Mouse (Mus musculus) E14TG2a.4 (cell line): ENCODE results near the gene Bcr.

ENCODE experiments used
- H3K27me3 ChIP-seq: 2 replicates; pipeline ENCODE4 v1.6.1; 2014; ENCODE audit warnings: low read length, control low read depth; ENCODE audit not compliant: insufficient read depth
- H3K36me3 ChIP-seq: 2 replicates; pipeline ENCODE4 v1.6.1; 2014; ENCODE audit warnings: low read length, control low read depth; ENCODE audit not compliant: insufficient read depth
- H3K4me1 ChIP-seq: replicated peaks from 2 replicates; pipeline ENCODE4 v1.6.1; 2014; ENCODE audit warnings: low read depth, low read length, control low read depth
- H3K4me3 ChIP-seq: replicated peaks from 2 replicates; pipeline ENCODE4 v1.5.1; 2014; ENCODE audit warnings: mild to moderate bottlenecking, low read length
- H3K9me3 ChIP-seq: 2 replicates; pipeline ENCODE4 v1.6.1; 2014; ENCODE audit warnings: low read length, control low read depth
- CTCF ChIP-seq: conservative IDR thresholded peaks from 2 replicates; pipeline ENCODE4 v1.5.1; 2014; ENCODE audit warnings: low read length
- NANOG ChIP-seq: IDR thresholded peaks from 2 replicates; pipeline ENCODE4 v1.6.1; 2014; ENCODE audit warnings: borderline replicate concordance, low read length, mixed read lengths
- POU5F1 ChIP-seq: IDR thresholded peaks from 2 replicates; pipeline ENCODE4 v1.6.1; 2014; ENCODE audit warnings: low read length, borderline replicate concordance

Gene Bcr

GRCm38 (mm10) chr10:75051364-75052074 is 8.9 kb upstream of the Bcr start:
- Histone ChIP-seq H3K36me3 (no peaks in the 10 kb centered on the region), H3K27me3 (peaks cover 64% of the 10 kb centered on the region), H3K9me3 (no peaks in the 10 kb centered on the region), H3K4me3 (no peak overlapping the region), H3K4me1 (no peaks in the 10 kb centered on the region; the same call in 1 of the 2 replicates)
- TF ChIP-seq CTCF (no peak), NANOG (no peak), POU5F1 (no peak)

- Histone ChIP-seq H3K4me3 (no peak overlapping the region), H3K4me1 (no peaks in the 10 kb centered on the region; the same call in 1 of the 2 replicates), H3K36me3 (no peaks in the 10 kb centered on the region), H3K9me3 (no peaks in the 10 kb centered on the region), H3K27me3 (peaks cover 54% of the 10 kb centered on the region)
- TF ChIP-seq CTCF = no peak
- TF ChIP-seq POU5F1 = no peak
- TF ChIP-seq NANOG = no peak
Measured at GRCm38 (mm10) chr10:75052902-75053301, 7.5 kb upstream of the Bcr start.

- TF ChIP-seq POU5F1 = no peak
- no peak for TF ChIP-seq CTCF
- no peak for TF ChIP-seq NANOG
- Histone ChIP-seq H3K36me3 (no peaks in the 10 kb centered on the region), H3K4me3 (no peak overlapping the region), H3K9me3 (no peaks in the 10 kb centered on the region), H3K27me3 (peaks cover 52% of the 10 kb centered on the region), H3K4me1 (peaks cover 2% of the 10 kb centered on the region; the same call in 1 of the 2 replicates)
Measured at GRCm38 (mm10) chr10:75053655-75054054, 6.7 kb upstream of the Bcr start.

- Histone ChIP-seq H3K9me3 (no peaks in the 10 kb centered on the region), H3K36me3 (no peaks in the 10 kb centered on the region), H3K4me3 (no peak overlapping the region), H3K4me1 (peaks cover 7% of the 10 kb centered on the region; the same call in 1 of the 2 replicates), H3K27me3 (peaks cover 48% of the 10 kb centered on the region)
- TF ChIP-seq POU5F1 = no peak
- no peak for TF ChIP-seq NANOG
- TF ChIP-seq CTCF = no peak
Measured at GRCm38 (mm10) chr10:75054125-75054524, 6.3 kb upstream of the Bcr start.

GRCm38 (mm10) chr10:75055672-75056071 is 4.7 kb upstream of the Bcr start:
- TF ChIP-seq NANOG = no peak
- TF ChIP-seq POU5F1 = no peak
- TF ChIP-seq CTCF = no peak
- peaks cover 18% of the 10 kb centered on the region for H3K4me1 ChIP-seq
- no peaks in the 10 kb centered on the region for H3K9me3 ChIP-seq
- no peaks in the 10 kb centered on the region for H3K36me3 ChIP-seq
- no peak overlapping the region for H3K4me3 ChIP-seq
- H3K27me3 ChIP-seq = peaks cover 44% of the 10 kb centered on the region

GRCm38 (mm10) chr10:75056255-75056654 is 4.1 kb upstream of the Bcr start:
- H3K4me1 ChIP-seq = peaks cover 18% of the 10 kb centered on the region
- no peaks in the 10 kb centered on the region for H3K36me3 ChIP-seq
- TF ChIP-seq POU5F1 (no peak), NANOG (no peak), CTCF (no peak)
- H3K27me3 ChIP-seq = peaks cover 46% of the 10 kb centered on the region
- no peaks in the 10 kb centered on the region for H3K9me3 ChIP-seq
- H3K4me3 ChIP-seq = no peak overlapping the region

GRCm38 (mm10) chr10:75058336-75058735 is 2.1 kb upstream of the Bcr start:
- TF ChIP-seq POU5F1 = no peak
- TF ChIP-seq NANOG = no peak
- TF ChIP-seq CTCF = no peak
- 0 out of 2 replicates have a peak, but pooled peaks cover 5% of the 10 kb centered on the region for H3K36me3 ChIP-seq

GRCm38 (mm10) chr10:75058761-75059395 is 1.5 kb upstream of the Bcr start:
- H3K4me3 ChIP-seq = no peak overlapping the region
- 0 out of 2 replicates have a peak, but pooled peaks cover 10% of the 10 kb centered on the region for H3K36me3 ChIP-seq
- TF ChIP-seq NANOG = no peak
- TF ChIP-seq CTCF = no peak
- TF ChIP-seq POU5F1 = no peak
- peaks cover 49% of the 10 kb centered on the region for H3K27me3 ChIP-seq
- peaks cover 43% of the 10 kb centered on the region for H3K4me1 ChIP-seq
- no peaks in the 10 kb centered on the region for H3K9me3 ChIP-seq

More at GRCm38 (mm10) chr10:75058336-75058735, 2.1 kb upstream of the Bcr start:
- peaks cover 38% of the 10 kb centered on the region for H3K4me1 ChIP-seq
- H3K27me3 ChIP-seq = peaks cover 47% of the 10 kb centered on the region
- H3K9me3 ChIP-seq = no peaks in the 10 kb centered on the region
- no peak overlapping the region for H3K4me3 ChIP-seq
